Mouse (Mus musculus) mesoderm, embryonic 11.5 days (tissue): ENCODE data around the gene Btbd35f22.
"Not testable (repeated sequence)": the region's sequence is repeated elsewhere in the genome, so short reads cannot be mapped to it uniquely, and the experiment has no call there.

ENCODE experiments used
- DNase-seq: peaks from one replicate; pipeline ENCODE4 v3.0.0-alpha.2; 2012; ENCODE audit warnings: low read depth, low spot score

Btbd35f22 gene

DNA sequence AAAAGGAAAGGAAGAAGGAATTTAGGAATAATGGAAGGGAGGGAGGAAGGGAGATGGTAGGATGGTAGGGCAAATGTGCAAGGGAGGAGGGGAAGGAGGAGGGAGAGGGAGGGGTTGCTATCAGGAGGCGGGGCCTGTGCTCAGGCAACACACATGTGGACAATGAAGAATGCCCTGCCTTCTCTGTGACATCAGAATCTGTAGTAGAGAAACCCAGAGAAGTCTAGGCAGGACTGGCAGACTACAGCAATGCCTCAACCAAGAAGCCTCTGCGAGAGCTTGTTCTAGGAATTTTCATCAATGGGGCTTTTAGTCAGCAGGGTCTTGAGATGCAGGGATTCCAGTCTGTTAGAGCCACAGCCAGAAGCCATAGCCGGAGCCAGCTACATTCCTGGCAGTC, at the start of gene Btbd35f22:
Gene Btbd35f22 (plus strand): TSS at position 301 of the 400 bp plus-strand sequence.
- not testable (repeated sequence) for DNase-seq
